Mouse (Mus musculus): Measurements from ENCODE around the gene Rad21l. TPM values are rescaled to one million over a fixed set of nuclear protein-coding genes. Genes with fewer than 3 reads are reported as not detected.
A peak's percentile ranks its signal among the peaks of the same experiment; 100 is the strongest.
"Not testable (repeated sequence)": the region's sequence is repeated elsewhere in the genome, so short reads cannot be mapped to it uniquely, and the experiment has no call there.

Rad21l gene
- total RNA-seq, 2 experiments from 2014 or later, result not detected

- DNase-seq, result no peak
- intact Hi-C loops (cut with DNase I), result no loop called here
These were observed 36.8 kb downstream of the Rad21l start for GRCm38 (mm10) chr2:151631406-151632158.

GRCm38 (mm10) chr2:151629310-151629709 lies 39.0 kb downstream of the Rad21l start:
- intact Hi-C loops (cut with DNase I), result no loop called here
- no peak for DNase-seq

- no peak for DNase-seq
- intact Hi-C loops (cut with DNase I), result no loop called here
These were observed 40.3 kb downstream of the Rad21l start for GRCm38 (mm10) chr2:151628011-151628410.

- intact Hi-C loops (cut with DNase I), result no loop called here
These were observed 42.0 kb downstream of the Rad21l start for GRCm38 (mm10) chr2:151626296-151626695.

GRCm38 (mm10) chr2:151623776-151624175 lies 44.6 kb downstream of the Rad21l start:
- DNase-seq, result no peak
- intact Hi-C loops (cut with DNase I), result no loop called here

More at GRCm38 (mm10) chr2:151626296-151626695, 42.0 kb downstream of the Rad21l start:
- DNase-seq, result no peak

- intact Hi-C loops (cut with DNase I), result no loop called here
- DNase-seq, result no peak
These were observed 51.6 kb downstream of the Rad21l start for GRCm38 (mm10) chr2:151616551-151617329.

GRCm38 (mm10) chr2:151615779-151616178 lies 52.6 kb downstream of the Rad21l start:
- intact Hi-C loops (cut with DNase I), result not testable (repeated sequence)

GRCm38 (mm10) chr2:151609974-151610373 lies 58.4 kb downstream of the Rad21l start:
- no peak for DNase-seq
- intact Hi-C loops (cut with DNase I), result no loop called here

More at GRCm38 (mm10) chr2:151615779-151616178, 52.6 kb downstream of the Rad21l start:
- not testable (repeated sequence) for DNase-seq

GRCm38 (mm10) chr2:151608435-151608834 lies 59.9 kb downstream of the Rad21l start:
- intact Hi-C loops (cut with DNase I), result no loop called here
- no peak for DNase-seq

- intact Hi-C loops (cut with DNase I), result no loop called here
- no peak for DNase-seq
These were observed 62.8 kb downstream of the Rad21l start for GRCm38 (mm10) chr2:151605437-151605987.

- intact Hi-C loops (cut with DNase I), result no loop called here
- no peak for DNase-seq
These were observed 64.7 kb downstream of the Rad21l start for GRCm38 (mm10) chr2:151603630-151604029.

GRCm38 (mm10) chr2:151602106-151602505 lies 66.2 kb downstream of the Rad21l start:
- DNase-seq, result peak in 1 of 2 experiments; percentile 28
- intact Hi-C loops (cut with DNase I), result no loop called here

GRCm38 (mm10) chr2:151598068-151598467 lies 70.3 kb downstream of the Rad21l start:
- no peak for DNase-seq
- intact Hi-C loops (cut with DNase I), result no loop called here

Other genes with a start within 250 kb of the Rad21l start
- gene 4921509C19Rik, start 192.4 kb downstream of the Rad21l start, total RNA-seq (2021), result not detected
- gene Nsfl1c, start 174.4 kb downstream of the Rad21l start, total RNA-seq (2021), result 10 to 100 TPM; 77.9 to 78.7 TPM
- gene Fkbp1a, start 126.0 kb downstream of the Rad21l start, total RNA-seq (2021), result 100 to 1,000 TPM; 279 to 287 TPM
- 1 to 10 TPM; 1.6 to 2.4 TPM for gene Sdcbp2, start 95.9 kb downstream of the Rad21l start, total RNA-seq (2021)
- 1 to 10 TPM; 3.6 to 3.7 TPM for gene Snph, start 35.9 kb downstream of the Rad21l start, total RNA-seq (2021)
- gene Tmem74b, start 33.5 kb upstream of the Rad21l start, total RNA-seq (2021), result 1 to 10 TPM; 4.1 to 4.5 TPM
- gene Psmf1, start 75.7 kb upstream of the Rad21l start, total RNA-seq (2021), result 10 to 100 TPM; 25.7 to 26.3 TPM
- not detected for gene Rspo4, start 174.4 kb upstream of the Rad21l start, total RNA-seq (2021)
- under 1 TPM in 1 of 2 experiments, not detected in 1; 0.10 TPM for gene Angpt4, start 242.7 kb upstream of the Rad21l start, total RNA-seq (2021)

Data from heart, postnatal 14 days (tissue).